Mouse (Mus musculus) liver, embryonic 13.5 days (tissue): ENCODE measurements around the gene Hpse. TPM values are rescaled to one million over a fixed set of nuclear protein-coding genes. Genes with fewer than 3 reads are reported as not detected.

ENCODE experiments used
- ATAC-seq: fragments of 200-750 bp; cut with Nextera tagmentation; 2 replicates; pipeline ENCODE4 v1.8.0; 2017; ENCODE audit warnings: low read depth, mild to moderate bottlenecking, moderate number of reproducible peaks, moderate library complexity
- DNase-seq: peaks from one replicate; pipeline ENCODE4 v3.0.0; 2022
- H3K27ac ChIP-seq: fragments of 300-500 bp; sonication (generic); 2 replicates; pipeline ENCODE4 v1.5.1; 2015; ENCODE audit warnings: moderate library complexity, mild to moderate bottlenecking, inconsistent platforms
- H3K27me3 ChIP-seq: fragments of 300-500 bp; sonication (generic); 2 replicates; pipeline ENCODE4 v1.6.1; 2015; ENCODE audit warnings: mild to moderate bottlenecking, inconsistent platforms
- H3K36me3 ChIP-seq: fragments of 300-500 bp; sonication (generic); 2 replicates; pipeline ENCODE4 v1.6.1; 2015; ENCODE audit warnings: mild to moderate bottlenecking, inconsistent platforms
- H3K4me1 ChIP-seq: fragments of 300-500 bp; sonication (generic); replicated peaks from 2 replicates; pipeline ENCODE4 v1.6.1; 2015; ENCODE audit warnings: inconsistent platforms
- H3K4me2 ChIP-seq: fragments of 300-500 bp; sonication (generic); 2 replicates; pipeline ENCODE4 v1.6.1; 2015; ENCODE audit warnings: inconsistent platforms, mild to moderate bottlenecking, moderate library complexity
- H3K4me3 ChIP-seq: fragments of 300-500 bp; sonication (generic); replicated peaks from 2 replicates; pipeline ENCODE4 v1.5.1; 2015; ENCODE audit warnings: mild to moderate bottlenecking, inconsistent platforms
- H3K9ac ChIP-seq: fragments of 300-500 bp; sonication (generic); 2 replicates; pipeline ENCODE4 v1.6.1; 2015; ENCODE audit warnings: mild to moderate bottlenecking, inconsistent platforms
- H3K9me3 ChIP-seq: fragments of 300-500 bp; sonication (generic); replicated peaks from 2 replicates; pipeline ENCODE4 v1.6.1; 2016; ENCODE audit warnings: inconsistent platforms
- WGBS: fragments of 180-500 bp; shearing (Covaris S2); methylation state at CpG from one replicate; pipeline ENCODE4 v1.1.7; 2015; ENCODE audit not compliant: insufficient replicate concordance; 5-methylcytosine and 5-hydroxymethylcytosine counted together
- polyA plus RNA-seq: library from polyadenylated mRNA; unstranded; fragments of >200 nt; fragmentation: Nextera tagmentation; extraction: Ambion mirVana; gene quantifications from 2 replicates; pipeline ENCODE4 v1.2.1, GENCODE M21; 2015

Gene Hpse
- polyA plus RNA-seq, 1 experiment from 2014 or later = 2.0 TPM

DNA sequence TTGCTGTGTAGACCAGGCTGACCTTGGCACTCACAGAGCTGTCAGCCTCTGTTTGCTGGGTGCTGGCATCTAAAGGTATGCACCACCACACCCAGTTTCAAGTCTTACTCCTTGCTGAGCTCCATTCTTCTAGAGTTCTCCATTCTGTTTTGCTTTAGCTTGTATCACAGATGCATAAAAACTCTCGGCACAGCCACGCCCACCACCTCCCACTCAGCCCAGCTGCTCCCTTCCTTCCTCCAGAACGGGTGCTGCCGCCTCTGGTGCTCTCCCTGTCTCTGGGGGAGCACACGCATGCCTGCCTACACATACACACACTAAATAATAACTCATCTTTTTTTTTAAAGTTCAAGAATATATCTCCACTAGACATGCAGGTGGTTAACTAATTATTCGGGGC, 61.1 kb downstream of the Hpse start:
- no peak overlapping the region for H3K9ac ChIP-seq
- no peak overlapping the region for H3K4me3 ChIP-seq
- ATAC-seq = no peak
- no peak overlapping the region for H3K4me2 ChIP-seq
- peaks cover 81% of the 10 kb centered on the region for H3K36me3 ChIP-seq
- H3K27me3 ChIP-seq = no peaks in the 10 kb centered on the region
- no peak overlapping the region for H3K27ac ChIP-seq
- no peak for DNase-seq
- no peaks in the 10 kb centered on the region for H3K9me3 ChIP-seq
- 60% methylated on average over 6 of the region's 6 CpGs for WGBS
- H3K4me1 ChIP-seq = peaks cover 6% of the 10 kb centered on the region

DNA sequence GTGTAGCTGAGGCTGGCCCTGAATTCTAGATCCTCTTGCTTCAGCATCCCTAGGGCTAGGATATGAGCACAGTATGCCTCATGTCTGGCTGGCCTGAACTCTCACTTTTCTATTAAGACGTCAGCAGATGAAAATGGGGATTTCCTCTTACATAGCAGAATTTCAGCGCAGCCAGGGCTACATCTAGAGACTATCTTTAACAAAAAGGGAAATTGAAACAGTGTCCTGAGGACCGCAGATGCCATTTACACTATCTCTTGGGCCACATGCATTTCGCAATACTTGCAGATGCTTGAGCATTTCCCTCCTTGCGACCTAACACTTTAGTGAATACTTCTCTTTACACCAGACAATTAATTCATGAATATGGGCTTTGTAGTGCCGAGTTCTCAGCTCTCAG, 63.2 kb downstream of the Hpse start:
- 42% methylated on average over 6 of the region's 6 CpGs for WGBS
- Histone ChIP-seq H3K9me3 (no peaks in the 10 kb centered on the region), H3K27ac (0 out of 2 replicates have a peak overlapping the region, but pooled peaks have one; percentile 3), H3K4me2 (no peak overlapping the region), H3K27me3 (no peaks in the 10 kb centered on the region; the same call in 1 of the 2 replicates), H3K9ac (no peak overlapping the region), H3K4me1 (peaks cover 5% of the 10 kb centered on the region), H3K4me3 (no peak overlapping the region), H3K36me3 (peaks cover 67% of the 10 kb centered on the region)
- no peak for DNase-seq
- ATAC-seq = peak; percentile 26; the same call in 1 of the 2 replicates

DNA sequence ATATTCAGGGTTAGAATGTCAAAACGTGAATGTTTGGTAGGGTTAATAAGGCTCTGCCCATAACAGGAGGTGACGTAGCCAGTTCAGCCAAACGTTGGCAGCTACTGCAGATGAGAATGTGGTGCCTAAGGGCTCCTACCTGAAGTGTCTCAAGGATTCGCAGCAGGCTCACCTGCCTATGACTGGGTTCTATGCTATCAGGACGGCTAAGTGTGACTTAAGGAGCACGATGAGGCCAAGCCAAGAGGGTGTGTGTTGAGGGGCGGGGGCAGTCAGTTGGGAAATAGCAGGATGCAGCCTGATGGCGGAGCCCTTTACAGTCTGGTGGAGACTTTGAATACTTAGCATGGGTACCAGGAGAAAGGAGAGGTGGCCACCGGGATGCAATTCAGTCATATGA, 67.2 kb downstream of the Hpse start:
- no peak overlapping the region for H3K4me2 ChIP-seq
- no peak for ATAC-seq
- H3K9me3 ChIP-seq = no peaks in the 10 kb centered on the region
- no peak overlapping the region for H3K4me3 ChIP-seq
- H3K27me3 ChIP-seq = no peaks in the 10 kb centered on the region; the same call in 1 of the 2 replicates
- 71% methylated on average over 9 of the region's 9 CpGs for WGBS
- no peak overlapping the region for H3K27ac ChIP-seq
- peaks cover 33% of the 10 kb centered on the region for H3K36me3 ChIP-seq
- H3K4me1 ChIP-seq = peaks cover 29% of the 10 kb centered on the region
- no peak overlapping the region for H3K9ac ChIP-seq
- no peak for DNase-seq

DNA sequence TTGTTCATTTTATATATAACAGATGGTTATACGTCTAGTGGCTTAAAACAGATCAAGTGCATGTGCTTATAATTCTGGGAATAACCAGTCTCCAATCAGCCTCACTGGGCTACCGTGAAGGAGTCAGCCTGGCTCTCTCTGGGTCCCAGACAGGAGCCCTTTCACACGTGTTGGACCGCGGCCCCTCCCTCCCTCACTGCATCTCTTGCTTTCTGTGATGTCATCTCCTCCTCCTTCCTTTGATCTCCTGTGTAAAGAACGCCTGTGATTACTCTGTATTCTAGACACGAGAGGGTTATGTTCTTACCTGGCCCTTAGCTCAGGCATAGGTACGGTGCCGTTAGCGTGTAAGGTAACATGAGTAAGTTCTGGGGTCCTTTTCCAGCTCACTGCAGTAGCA, 68.0 kb downstream of the Hpse start:
- H3K4me2 ChIP-seq = no peak overlapping the region
- no peak overlapping the region for H3K27ac ChIP-seq
- no peak for ATAC-seq
- no peaks in the 10 kb centered on the region; the same call in 1 of the 2 replicates for H3K27me3 ChIP-seq
- no peak for DNase-seq
- no peaks in the 10 kb centered on the region for H3K9me3 ChIP-seq
- WGBS = 73% methylated on average over 10 of the region's 10 CpGs
- no peak overlapping the region for H3K9ac ChIP-seq
- H3K36me3 ChIP-seq = peaks cover 26% of the 10 kb centered on the region
- peaks cover 31% of the 10 kb centered on the region for H3K4me1 ChIP-seq
- no peak overlapping the region for H3K4me3 ChIP-seq

DNA sequence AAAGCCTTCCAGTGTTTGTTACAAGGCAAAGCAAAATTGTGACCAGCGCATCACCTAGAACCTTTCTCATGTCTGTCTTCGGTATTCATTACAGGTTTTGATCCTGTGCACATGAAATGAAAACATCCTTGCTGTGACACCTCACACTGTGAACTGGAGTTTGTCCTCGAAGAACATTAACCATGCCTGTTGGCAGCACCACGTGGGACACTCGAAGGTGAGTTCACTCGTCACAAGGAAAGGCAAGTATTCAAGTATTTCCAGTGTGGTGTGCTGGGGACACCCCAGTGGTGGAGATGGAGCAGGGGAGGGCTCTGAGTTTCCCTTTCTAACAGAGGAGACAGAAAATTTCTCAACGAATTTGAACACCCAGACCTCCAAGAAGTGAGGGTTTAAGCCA, 68.5 kb downstream of the Hpse start:
- DNase-seq = no peak
- Histone ChIP-seq H3K27me3 (no peaks in the 10 kb centered on the region; the same call in 1 of the 2 replicates), H3K27ac (no peak overlapping the region), H3K4me1 (peaks cover 34% of the 10 kb centered on the region), H3K4me3 (no peak overlapping the region), H3K36me3 (peaks cover 21% of the 10 kb centered on the region), H3K9me3 (no peaks in the 10 kb centered on the region), H3K4me2 (no peak overlapping the region), H3K9ac (no peak overlapping the region)
- no peak for ATAC-seq
- WGBS = 80% methylated on average over 7 of the region's 7 CpGs

DNA sequence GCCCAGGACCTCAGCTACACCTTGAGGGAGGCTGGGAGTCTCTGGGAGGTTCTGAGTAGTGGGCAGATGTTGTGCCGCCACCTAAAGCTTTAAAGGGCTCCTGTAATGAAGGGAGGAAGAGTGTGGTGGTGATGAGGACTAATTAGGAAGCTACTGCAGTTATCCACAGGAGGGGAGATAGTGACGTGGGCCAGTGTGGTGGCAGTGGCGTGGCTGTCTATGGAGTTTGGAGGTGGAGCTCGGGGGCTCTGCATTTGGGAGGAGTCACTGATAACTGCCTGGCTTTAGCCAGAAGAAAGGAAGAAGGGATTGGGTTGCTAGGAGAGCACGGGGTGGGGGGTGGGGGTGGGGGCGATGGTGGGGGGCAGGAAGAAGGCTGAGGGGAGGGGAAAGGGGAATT, 71.0 kb downstream of the Hpse start:
- Histone ChIP-seq H3K4me1 (peaks cover 58% of the 10 kb centered on the region), H3K36me3 (no peaks in the 10 kb centered on the region), H3K9me3 (no peaks in the 10 kb centered on the region), H3K27ac (no peak overlapping the region), H3K27me3 (no peaks in the 10 kb centered on the region; the same call in 1 of the 2 replicates), H3K4me2 (peak overlapping the region; percentile 43), H3K9ac (peak overlapping the region; percentile 30; the same call in 1 of the 2 replicates), H3K4me3 (peak overlapping the region; percentile 3; the same call in 1 of the 2 replicates)
- ATAC-seq (no peak), DNase-seq (no peak)
- WGBS = 10% methylated on average over 6 of the region's 6 CpGs

DNA sequence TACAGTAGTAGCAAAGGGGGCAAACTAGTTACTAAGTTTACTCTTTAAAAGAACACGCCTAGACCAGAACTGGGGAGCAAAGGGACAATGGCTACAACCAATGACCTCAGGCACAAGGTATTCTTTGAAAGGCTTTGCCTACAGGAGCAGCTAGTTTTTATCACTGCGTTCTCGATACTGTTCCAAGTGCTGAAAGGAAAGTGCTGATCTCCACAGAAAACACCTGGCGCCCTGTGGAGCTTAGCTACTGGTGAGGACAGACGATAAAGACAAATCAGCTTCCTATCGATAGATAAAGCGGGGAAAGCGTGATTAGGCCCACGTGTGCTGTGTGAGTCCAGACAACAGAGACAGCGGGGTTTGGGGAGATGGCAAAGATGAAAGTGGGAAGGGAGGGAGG, 71.5 kb downstream of the Hpse start:
- Histone ChIP-seq H3K27ac (no peak overlapping the region), H3K27me3 (no peaks in the 10 kb centered on the region; the same call in 1 of the 2 replicates), H3K9me3 (no peaks in the 10 kb centered on the region), H3K9ac (peak overlapping the region; percentile 30; the same call in 1 of the 2 replicates), H3K4me2 (peak overlapping the region; percentile 43), H3K4me3 (peak overlapping the region; percentile 3; the same call in 1 of the 2 replicates), H3K4me1 (peaks cover 63% of the 10 kb centered on the region), H3K36me3 (no peaks in the 10 kb centered on the region)
- DNase-seq (no peak), ATAC-seq (no peak)
- 23% methylated on average over 10 of the region's 10 CpGs for WGBS

DNA sequence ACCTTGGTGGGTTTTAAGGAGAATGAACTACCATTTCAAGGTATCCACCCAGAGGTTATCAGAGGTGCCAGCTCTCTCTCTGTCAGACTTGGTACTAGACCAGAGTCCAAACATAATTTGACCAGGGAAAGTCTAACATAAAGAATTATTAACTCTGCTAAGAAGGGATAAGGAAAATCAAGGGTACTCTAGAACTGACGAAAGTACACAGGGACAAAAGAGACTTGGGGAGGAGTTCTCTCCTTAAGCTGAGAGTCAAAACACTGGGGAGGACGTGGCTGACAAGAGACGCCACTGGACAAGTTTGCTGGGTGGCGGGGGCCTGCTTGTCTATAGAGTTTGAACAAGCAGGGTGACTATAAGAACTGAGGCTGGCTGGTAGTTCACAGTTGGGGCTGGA, 73.0 kb downstream of the Hpse start:
- H3K36me3 ChIP-seq = no peaks in the 10 kb centered on the region
- H3K9ac ChIP-seq = no peak overlapping the region
- H3K4me2 ChIP-seq = no peak overlapping the region
- no peaks in the 10 kb centered on the region for H3K9me3 ChIP-seq
- ATAC-seq (no peak), DNase-seq (no peak)
- no peaks in the 10 kb centered on the region; the same call in 1 of the 2 replicates for H3K27me3 ChIP-seq
- H3K27ac ChIP-seq = no peak overlapping the region
- peaks cover 78% of the 10 kb centered on the region for H3K4me1 ChIP-seq
- WGBS = 76% methylated on average over 4 of the region's 4 CpGs
- H3K4me3 ChIP-seq = no peak overlapping the region

DNA sequence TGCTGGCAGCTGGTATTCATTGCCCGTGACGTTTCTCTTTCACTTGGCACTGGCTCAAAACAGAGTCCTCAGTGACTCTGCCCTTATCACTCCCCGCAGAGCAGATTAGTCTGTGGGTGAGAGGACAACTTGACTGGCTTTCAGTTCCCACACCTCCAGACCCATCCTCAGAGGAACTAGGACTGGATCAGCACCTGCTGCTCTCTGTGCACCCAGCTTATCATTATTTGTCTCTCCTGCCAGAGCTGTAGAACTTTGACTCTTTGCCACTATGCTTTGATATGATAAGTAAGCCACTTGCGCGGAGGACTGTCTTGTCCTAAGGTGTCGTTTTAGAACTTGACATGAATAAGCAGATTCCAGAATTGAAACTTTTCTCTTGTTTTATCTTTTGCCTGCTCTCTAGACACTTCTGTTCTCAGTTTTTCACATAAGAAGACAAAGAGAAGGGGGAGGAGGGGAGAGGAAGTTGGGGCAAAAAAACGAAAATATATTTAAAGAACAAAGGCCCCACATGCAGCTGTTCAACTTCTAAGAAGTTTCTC, 75.5 kb downstream of the Hpse start:
- Histone ChIP-seq H3K9ac (peak overlapping the region; percentile 57), H3K27me3 (no peaks in the 10 kb centered on the region), H3K36me3 (no peaks in the 10 kb centered on the region), H3K27ac (peak overlapping the region; percentile 87), H3K4me2 (peak overlapping the region; percentile 49), H3K9me3 (no peaks in the 10 kb centered on the region), H3K4me1 (peaks cover 97% of the 10 kb centered on the region), H3K4me3 (no peak overlapping the region)
- ATAC-seq = peak; percentile 95
- 6% methylated on average over 7 of the region's 7 CpGs for WGBS
- DNase-seq = peak; percentile 79

DNA sequence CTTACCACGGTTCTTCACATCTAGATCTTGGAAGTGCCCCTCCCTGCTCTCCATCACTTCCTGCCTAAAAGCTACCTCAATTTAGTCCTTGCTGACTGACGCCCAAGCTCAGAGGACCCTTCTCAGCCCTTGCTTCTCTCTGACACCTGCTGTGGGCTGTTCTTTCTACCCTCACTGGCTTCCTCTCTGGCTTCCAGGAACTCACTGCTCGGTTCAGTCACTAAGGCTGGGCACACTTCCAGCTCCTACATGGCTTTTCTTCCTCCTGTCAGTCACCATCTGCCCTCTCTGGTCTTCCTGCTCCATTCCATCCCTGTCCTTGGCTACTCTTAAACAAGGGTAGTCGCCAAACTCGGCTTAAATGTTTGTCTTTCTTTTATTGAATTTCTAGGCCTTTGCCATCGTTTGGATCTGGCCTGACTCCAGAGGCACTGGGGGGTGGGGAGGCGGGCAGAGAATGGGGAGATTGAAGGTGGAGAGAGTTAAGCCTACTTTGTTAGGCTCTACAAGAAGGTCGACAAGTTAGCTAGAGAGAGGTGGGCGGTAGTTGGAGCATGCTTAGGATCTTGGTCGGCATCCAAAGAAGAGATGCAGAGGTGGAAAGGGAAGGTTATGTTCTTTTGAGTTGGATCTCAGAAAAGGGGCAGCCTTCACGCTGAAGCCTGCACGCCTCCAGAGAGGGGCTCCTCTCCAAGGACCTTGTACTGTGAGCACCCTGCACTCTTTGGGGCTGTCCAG, 76.1 kb downstream of the Hpse start:
- Histone ChIP-seq H3K4me2 (peak overlapping the region; percentile 49), H3K9me3 (no peaks in the 10 kb centered on the region), H3K36me3 (no peaks in the 10 kb centered on the region), H3K4me3 (no peak overlapping the region), H3K27me3 (no peaks in the 10 kb centered on the region), H3K27ac (peak overlapping the region; percentile 87), H3K4me1 (peaks cover 97% of the 10 kb centered on the region), H3K9ac (peak overlapping the region; percentile 57; the same call in 1 of the 2 replicates)
- DNase-seq (no peak), ATAC-seq (no peak; the same call in 1 of the 2 replicates)
- 38% methylated on average over 12 of the region's 12 CpGs for WGBS

DNA sequence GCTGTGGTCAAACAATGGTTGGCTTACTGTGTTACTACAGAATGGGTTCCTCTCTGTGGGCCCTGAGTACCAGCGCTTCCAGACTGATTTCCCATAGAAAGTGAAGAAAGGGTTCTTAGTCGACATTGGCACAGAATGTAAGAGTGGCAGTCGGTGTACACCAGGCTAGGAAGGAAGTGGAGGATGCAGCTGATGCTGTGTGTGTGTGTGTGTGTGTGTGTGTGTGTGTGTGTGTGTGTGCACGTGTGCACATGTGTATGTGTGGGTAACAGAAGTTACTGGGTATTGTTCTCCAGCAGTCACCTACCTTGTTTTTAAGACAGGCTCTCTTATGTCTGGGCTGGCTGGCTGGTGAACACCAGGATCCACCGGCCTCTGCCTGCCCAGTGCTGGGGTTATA, 77.2 kb downstream of the Hpse start:
- Histone ChIP-seq H3K27me3 (no peaks in the 10 kb centered on the region), H3K4me2 (no peak overlapping the region), H3K27ac (no peak overlapping the region), H3K9me3 (no peaks in the 10 kb centered on the region), H3K4me3 (no peak overlapping the region), H3K9ac (no peak overlapping the region), H3K36me3 (no peaks in the 10 kb centered on the region), H3K4me1 (peaks cover 97% of the 10 kb centered on the region)
- DNase-seq (no peak), ATAC-seq (no peak)
- 68% methylated on average over 5 of the region's 5 CpGs for WGBS
